Mouse (Mus musculus): ENCODE results near the gene Gm11034. TPM values are rescaled to one million over a fixed set of nuclear protein-coding genes. Genes with fewer than 3 reads are reported as not detected.

The Gm11034 gene
- polyA plus RNA-seq, 1 experiment from 2014 or later = not detected

DNA sequence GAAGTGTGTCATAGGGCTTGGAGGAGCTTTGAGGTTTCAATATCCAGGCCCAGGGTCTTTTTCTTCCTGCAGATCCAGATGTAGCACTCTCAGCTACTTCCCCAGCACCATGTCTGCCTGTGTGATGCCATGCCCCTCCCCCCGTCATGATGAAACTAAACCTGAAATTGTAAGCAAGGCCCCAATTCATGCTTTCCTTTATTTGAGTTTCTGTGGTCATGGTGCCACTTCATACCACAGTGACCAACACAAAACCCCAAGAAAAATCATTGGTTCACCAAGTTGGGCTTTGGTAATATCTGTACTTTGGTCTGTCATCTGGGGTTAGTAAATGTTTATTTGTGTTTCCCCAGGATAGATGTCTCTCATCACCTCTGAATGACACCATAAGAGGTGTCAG is 4.9 kb downstream of the Gm11034 start:
- 67% methylated on average over 1 of the region's 1 CpGs for WGBS
- Histone ChIP-seq H3K27me3 (no peaks in the 10 kb centered on the region), H3K4me1 (no peaks in the 10 kb centered on the region), H3K4me2 (replicated peaks) (no peak overlapping the region), H3K4me3 (no peak overlapping the region), H3K27ac (replicated peaks) (no peak overlapping the region), H3K9ac (replicated peaks) (no peak overlapping the region), H3K36me3 (no peaks in the 10 kb centered on the region), H3K9me3 (peaks cover 5% of the 10 kb centered on the region; the same call in 1 of the 2 replicates)
- ATAC-seq (replicated peaks) = no peak

DNA sequence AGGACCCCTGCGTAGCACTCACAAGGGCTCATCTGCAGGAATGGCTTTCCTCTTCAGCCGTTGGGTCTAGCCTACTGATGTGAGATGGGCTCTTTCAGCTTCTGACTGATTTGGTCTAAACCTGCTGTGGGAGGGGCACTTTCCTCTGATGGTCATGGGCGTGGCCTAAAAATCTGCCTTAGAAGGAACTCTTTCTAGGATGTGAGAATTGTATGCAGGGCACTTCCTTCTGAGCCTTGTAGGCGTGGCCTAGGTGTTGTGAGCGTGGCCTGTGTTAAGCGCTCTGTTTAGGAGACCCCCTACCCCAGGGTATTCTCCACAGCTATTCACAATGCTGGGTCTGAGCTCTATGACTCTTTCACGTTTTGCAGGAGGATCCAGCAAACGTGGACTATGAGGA is 15.4 kb downstream of the Gm11034 start:
- Histone ChIP-seq H3K27ac (replicated peaks) (no peak overlapping the region), H3K4me1 (no peaks in the 10 kb centered on the region), H3K9ac (replicated peaks) (no peak overlapping the region), H3K27me3 (no peaks in the 10 kb centered on the region), H3K36me3 (no peaks in the 10 kb centered on the region), H3K4me3 (no peak overlapping the region), H3K4me2 (replicated peaks) (no peak overlapping the region), H3K9me3 (peaks cover 12% of the 10 kb centered on the region; the same call in 1 of the 2 replicates)
- no peak for ATAC-seq (replicated peaks)
- WGBS = 66% methylated on average over 8 of the region's 8 CpGs

GRCm38 (mm10) chr8:72192065-72192464 is 21.4 kb downstream of the Gm11034 start:
- Histone ChIP-seq H3K36me3 (no peaks in the 10 kb centered on the region), H3K27ac (replicated peaks) (no peak overlapping the region)
- no peak for ATAC-seq (replicated peaks)

GRCm38 (mm10) chr8:72190215-72190539 is 23.3 kb downstream of the Gm11034 start:
- no peak for ATAC-seq (replicated peaks)
- 82% methylated on average over 2 of the region's 2 CpGs for WGBS
- H3K4me3 ChIP-seq = no peak overlapping the region
- H3K4me1 ChIP-seq = no peaks in the 10 kb centered on the region
- no peak overlapping the region for H3K27ac ChIP-seq (replicated peaks)
- H3K27me3 ChIP-seq = no peaks in the 10 kb centered on the region
- H3K9me3 ChIP-seq = no peaks in the 10 kb centered on the region
- H3K36me3 ChIP-seq = no peaks in the 10 kb centered on the region
- no peak overlapping the region for H3K9ac ChIP-seq (replicated peaks)
- no peak overlapping the region for H3K4me2 ChIP-seq (replicated peaks)

More at GRCm38 (mm10) chr8:72192065-72192464, 21.4 kb downstream of the Gm11034 start:
- no peak overlapping the region for H3K4me2 ChIP-seq (replicated peaks)
- no peak overlapping the region for H3K4me3 ChIP-seq
- H3K9ac ChIP-seq (replicated peaks) = no peak overlapping the region
- H3K27me3 ChIP-seq = no peaks in the 10 kb centered on the region
- H3K9me3 ChIP-seq = no peaks in the 10 kb centered on the region
- no peaks in the 10 kb centered on the region for H3K4me1 ChIP-seq

DNA sequence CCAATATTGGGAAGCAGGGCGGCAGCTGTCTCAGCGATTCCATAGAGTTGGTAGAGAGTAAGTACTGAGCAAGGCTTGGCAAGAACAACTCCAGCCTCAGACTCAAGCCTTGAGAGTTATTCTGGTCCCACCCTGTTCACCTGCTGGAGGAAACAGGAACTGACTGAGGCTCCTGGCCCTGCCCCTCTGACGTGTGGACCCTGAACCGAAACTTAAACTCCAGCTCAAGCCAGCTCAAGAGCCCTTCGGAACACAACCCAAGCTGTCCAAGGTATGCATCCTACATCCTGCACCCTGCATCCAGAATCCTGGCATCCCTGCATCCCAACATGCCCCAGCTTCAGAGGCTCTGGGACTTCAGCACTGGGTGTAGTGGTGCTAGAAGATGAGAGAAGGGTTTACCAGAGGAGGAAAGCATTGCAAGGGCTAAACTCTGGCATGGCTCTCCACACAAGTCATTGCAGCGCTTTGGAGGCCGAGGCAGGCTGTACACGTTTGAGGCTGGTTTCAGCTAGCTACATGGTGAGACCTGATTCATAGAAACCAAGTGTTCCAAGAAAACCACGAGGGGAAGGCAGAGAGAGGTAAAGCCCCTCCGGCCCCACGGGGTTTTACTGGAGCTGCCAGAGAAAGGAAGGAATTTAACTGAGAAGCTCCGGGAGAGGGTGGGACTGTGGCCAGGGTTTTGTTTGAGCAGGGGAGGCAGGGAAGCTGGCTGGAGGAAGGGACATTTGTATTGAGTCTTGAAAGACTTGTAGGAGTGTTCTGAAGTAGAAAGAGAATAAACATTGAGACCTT is 23.8 kb downstream of the Gm11034 start, which contains the start of gene Hsh2d:
Hsh2d (plus strand) TSS at position 222 of the 798 bp plus-strand sequence.
- no peak for ATAC-seq (replicated peaks)
- H3K9ac ChIP-seq (replicated peaks) = no peak within 1 kb of the TSS
- WGBS = 71% methylated on average over 12 of the region's 12 CpGs
- no peaks in the 10 kb centered on the region for H3K27me3 ChIP-seq
- no peaks in the 10 kb centered on the region for H3K36me3 ChIP-seq
- H3K27ac ChIP-seq (replicated peaks) = no peak within 1 kb of the TSS
- no peaks in the 10 kb centered on the region for H3K9me3 ChIP-seq
- no peak within 1 kb of the TSS for H3K4me2 ChIP-seq (replicated peaks)
- no peak within 1 kb of the TSS for H3K4me3 ChIP-seq
- H3K4me1 ChIP-seq = no peaks in the 10 kb centered on the region

GRCm38 (mm10) chr8:72187793-72188331 is 25.6 kb downstream of the Gm11034 start:
- ATAC-seq (replicated peaks) = no peak
- no peak overlapping the region for H3K4me3 ChIP-seq
- no peaks in the 10 kb centered on the region for H3K27me3 ChIP-seq
- no peaks in the 10 kb centered on the region for H3K9me3 ChIP-seq
- WGBS = 84% methylated on average over 2 of the region's 2 CpGs
- H3K9ac ChIP-seq (replicated peaks) = no peak overlapping the region
- no peak overlapping the region for H3K4me2 ChIP-seq (replicated peaks)
- H3K27ac ChIP-seq (replicated peaks) = no peak overlapping the region
- H3K4me1 ChIP-seq = no peaks in the 10 kb centered on the region
- H3K36me3 ChIP-seq = no peaks in the 10 kb centered on the region

DNA sequence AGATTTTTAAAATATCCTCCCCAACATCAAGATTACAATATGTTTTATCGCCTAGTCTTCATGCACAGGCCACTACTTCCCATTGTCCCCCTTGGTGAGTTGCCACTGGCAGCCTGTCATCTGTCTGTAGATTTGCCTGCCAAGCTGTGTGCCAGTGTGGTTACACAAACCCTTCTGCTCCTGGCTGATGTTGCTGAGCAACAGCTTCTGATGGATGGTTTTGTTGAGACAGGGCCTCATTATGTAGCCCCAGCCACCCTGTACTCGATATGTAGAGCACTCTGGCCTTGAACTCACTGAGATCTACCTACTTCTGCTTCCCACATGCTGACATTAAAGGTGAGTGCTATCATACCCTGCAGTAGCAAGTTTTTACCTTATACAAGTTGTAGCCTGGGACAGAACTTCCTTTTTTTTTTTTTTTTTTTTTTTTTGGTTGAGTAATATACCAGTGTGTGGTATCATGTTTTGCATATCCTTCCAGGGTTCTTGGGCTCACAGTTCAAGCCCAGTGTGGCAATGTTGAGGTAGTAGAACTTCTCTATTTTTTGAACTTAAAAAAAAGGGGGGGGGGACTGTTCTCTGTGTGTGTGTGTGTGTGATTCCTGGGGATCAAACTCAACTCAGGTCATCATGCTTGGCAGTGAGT is 29.8 kb downstream of the Gm11034 start:
- 65% methylated on average over 2 of the region's 2 CpGs for WGBS
- Histone ChIP-seq H3K27me3 (no peaks in the 10 kb centered on the region), H3K9me3 (no peaks in the 10 kb centered on the region), H3K4me1 (no peaks in the 10 kb centered on the region), H3K9ac (replicated peaks) (no peak overlapping the region), H3K27ac (replicated peaks) (0 out of 2 replicates have a peak overlapping the region, but pooled peaks have one; percentile 6), H3K4me2 (replicated peaks) (no peak overlapping the region), H3K36me3 (peaks cover 24% of the 10 kb centered on the region), H3K4me3 (no peak overlapping the region)
- peak; percentile 67 for ATAC-seq (replicated peaks)

DNA sequence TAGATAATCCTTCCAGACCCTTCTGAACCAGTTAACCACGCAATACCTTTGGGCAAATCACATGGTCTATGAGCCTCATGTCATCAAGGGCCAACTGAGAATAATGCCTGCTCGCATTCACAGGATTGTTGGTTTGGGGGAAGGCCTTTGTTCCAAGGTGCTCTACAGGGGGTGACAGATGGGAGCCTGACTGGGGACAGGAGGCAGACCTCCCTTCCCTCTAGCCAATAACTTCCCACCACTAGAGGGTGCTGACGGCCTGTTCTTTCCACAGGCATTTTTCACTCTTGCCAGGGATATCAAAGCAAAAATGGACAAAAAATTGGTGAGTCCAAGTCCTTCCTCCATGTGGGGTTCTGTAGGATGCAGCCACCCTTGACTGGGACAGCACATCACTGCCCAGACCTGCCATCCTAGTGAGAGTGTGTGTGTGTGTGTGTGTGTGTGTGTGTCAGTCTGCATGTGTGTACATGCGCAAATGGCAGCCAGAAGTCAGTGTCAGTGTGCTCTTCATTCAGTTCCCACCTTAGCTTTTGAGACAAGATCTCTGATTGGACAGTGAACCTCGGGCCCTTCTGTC is 36.0 kb downstream of the Gm11034 start:
- H3K9me3 ChIP-seq = no peaks in the 10 kb centered on the region
- 57% methylated on average over 5 of the region's 5 CpGs for WGBS
- H3K4me1 ChIP-seq = no peaks in the 10 kb centered on the region
- peak; percentile 59 for ATAC-seq (replicated peaks)
- H3K27me3 ChIP-seq = no peaks in the 10 kb centered on the region
- no peak overlapping the region for H3K9ac ChIP-seq (replicated peaks)
- H3K27ac ChIP-seq (replicated peaks) = no peak overlapping the region
- H3K4me2 ChIP-seq (replicated peaks) = no peak overlapping the region
- peaks cover 80% of the 10 kb centered on the region for H3K36me3 ChIP-seq
- H3K4me3 ChIP-seq = no peak overlapping the region

GRCm38 (mm10) chr8:72169681-72170249 is 43.7 kb downstream of the Gm11034 start:
- Histone ChIP-seq H3K4me3 (no peak overlapping the region), H3K36me3 (peaks cover 67% of the 10 kb centered on the region), H3K9me3 (no peaks in the 10 kb centered on the region), H3K4me2 (replicated peaks) (no peak overlapping the region), H3K27me3 (no peaks in the 10 kb centered on the region), H3K27ac (replicated peaks) (no peak overlapping the region), H3K4me1 (no peaks in the 10 kb centered on the region), H3K9ac (replicated peaks) (no peak overlapping the region)
- ATAC-seq (replicated peaks) = no peak
- WGBS = 86% methylated on average over 3 of the region's 3 CpGs

GRCm38 (mm10) chr8:72169098-72169668 is 44.3 kb downstream of the Gm11034 start:
- no peak overlapping the region for H3K4me3 ChIP-seq
- no peak overlapping the region for H3K27ac ChIP-seq (replicated peaks)
- no peak overlapping the region for H3K9ac ChIP-seq (replicated peaks)
- no peaks in the 10 kb centered on the region for H3K27me3 ChIP-seq
- peaks cover 66% of the 10 kb centered on the region for H3K36me3 ChIP-seq
- ATAC-seq (replicated peaks) = no peak
- WGBS = 90% methylated on average over 3 of the region's 3 CpGs
- H3K4me1 ChIP-seq = no peaks in the 10 kb centered on the region
- no peaks in the 10 kb centered on the region for H3K9me3 ChIP-seq
- H3K4me2 ChIP-seq (replicated peaks) = no peak overlapping the region
